Mouse (Mus musculus) midbrain, embryonic 13.5 days (tissue): ENCODE measurements around the gene Endod1. TPM values are rescaled to one million over a fixed set of nuclear protein-coding genes. Genes with fewer than 3 reads are reported as not detected.
A peak's percentile ranks its signal among the peaks of the same experiment; 100 is the strongest.

ENCODE experiments used
- ATAC-seq: fragments of 200-750 bp; cut with Nextera tagmentation; 2 replicates; pipeline ENCODE4 v1.8.0; 2017; ENCODE audit warnings: mild to moderate bottlenecking, moderate TSS enrichment, moderate library complexity
- H3K27ac ChIP-seq: fragments of 300-500 bp; sonication (generic); 2 replicates; pipeline ENCODE4 v1.5.1; 2015; ENCODE audit warnings: inconsistent platforms, mild to moderate bottlenecking, moderate library complexity
- H3K27me3 ChIP-seq: fragments of 300-500 bp; sonication (generic); 2 replicates; pipeline ENCODE4 v1.6.1; 2015; ENCODE audit warnings: mild to moderate bottlenecking, inconsistent platforms
- H3K36me3 ChIP-seq: fragments of 300-500 bp; sonication (generic); 2 replicates; pipeline ENCODE4 v1.6.1; 2015; ENCODE audit warnings: mild to moderate bottlenecking, inconsistent platforms
- H3K4me1 ChIP-seq: fragments of 300-500 bp; sonication (generic); replicated peaks from 2 replicates; pipeline ENCODE4 v1.6.1; 2015; ENCODE audit warnings: inconsistent platforms
- H3K4me2 ChIP-seq: fragments of 300-500 bp; sonication (generic); replicated peaks from 2 replicates; pipeline ENCODE4 v1.6.1; 2015; ENCODE audit warnings: moderate library complexity, mild to moderate bottlenecking, inconsistent platforms
- H3K4me3 ChIP-seq: fragments of 300-500 bp; sonication (generic); replicated peaks from 2 replicates; pipeline ENCODE4 v1.5.1; 2015; ENCODE audit warnings: mild to moderate bottlenecking, inconsistent platforms
- H3K9ac ChIP-seq: fragments of 300-500 bp; sonication (generic); replicated peaks from 2 replicates; pipeline ENCODE4 v1.6.1; 2015; ENCODE audit warnings: mild to moderate bottlenecking, inconsistent platforms
- H3K9me3 ChIP-seq: fragments of 300-500 bp; sonication (generic); 2 replicates; pipeline ENCODE4 v1.6.1; 2016; ENCODE audit warnings: mild to moderate bottlenecking, inconsistent platforms
- WGBS: fragments of 180-500 bp; shearing (Covaris S2); methylation state at CpG from one replicate; pipeline ENCODE4 v1.1.7; 2015; 5-methylcytosine and 5-hydroxymethylcytosine counted together
- polyA plus RNA-seq: library from polyadenylated mRNA; unstranded; fragments of >200 nt; fragmentation: Nextera tagmentation; extraction: Ambion mirVana; gene quantifications from 2 replicates; pipeline ENCODE4 v1.2.1, GENCODE M21; 2015

Gene Endod1
- polyA plus RNA-seq, 1 experiment from 2014 or later, result 9.0 TPM

DNA sequence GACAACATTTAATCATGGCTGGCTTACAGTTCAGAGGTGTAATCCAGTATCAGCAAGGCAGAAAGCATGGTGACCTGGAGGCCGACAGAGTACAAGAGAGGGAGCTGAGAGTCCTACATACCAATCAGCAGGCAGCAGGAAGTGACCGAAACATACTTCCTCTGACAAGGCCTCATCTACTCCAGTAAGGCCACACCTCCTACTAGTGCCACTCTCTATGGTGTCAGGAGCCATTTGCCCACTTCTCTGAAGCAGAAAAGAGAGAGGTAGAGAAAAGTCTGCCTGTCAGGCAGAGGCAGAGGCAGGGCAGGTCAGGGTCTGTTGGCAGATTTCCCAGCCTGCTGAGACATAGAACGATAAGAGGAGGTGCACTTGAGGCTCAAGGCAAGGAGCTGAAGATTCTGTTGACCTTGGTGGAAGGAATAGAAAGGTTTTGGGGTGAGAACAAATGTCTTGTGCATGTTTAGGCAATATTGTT, 10.6 kb upstream of the Endod1 start:
- H3K4me1 ChIP-seq, result no peaks in the 10 kb centered on the region
- H3K4me2 ChIP-seq, result no peak overlapping the region
- no peak overlapping the region for H3K9ac ChIP-seq
- H3K4me3 ChIP-seq, result no peak overlapping the region
- no peaks in the 10 kb centered on the region for H3K36me3 ChIP-seq
- H3K27me3 ChIP-seq, result no peaks in the 10 kb centered on the region
- 85% methylated on average over 3 of the region's 3 CpGs for WGBS
- no peaks in the 10 kb centered on the region for H3K9me3 ChIP-seq
- no peak for ATAC-seq
- no peak overlapping the region for H3K27ac ChIP-seq

DNA sequence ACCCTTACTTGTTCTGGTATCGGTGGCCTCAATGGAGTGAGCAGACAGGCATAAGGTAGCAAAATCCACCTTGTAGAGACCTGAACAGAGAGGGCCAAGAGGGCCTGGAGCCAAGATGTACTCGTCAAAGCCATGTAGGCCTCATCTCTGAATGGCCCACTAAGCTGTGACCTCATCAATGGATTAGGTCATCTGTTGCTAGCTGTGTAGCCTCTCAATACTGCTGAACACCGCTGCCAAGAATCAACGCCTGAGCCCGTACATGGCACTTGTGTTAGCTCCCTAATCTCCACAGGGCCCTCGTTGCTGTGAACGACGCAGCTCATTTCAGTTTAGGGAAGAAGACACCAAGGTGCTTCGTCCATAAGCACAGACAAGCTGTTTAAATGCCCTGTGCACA, 10.0 kb upstream of the Endod1 start:
- no peaks in the 10 kb centered on the region for H3K4me1 ChIP-seq
- no peak for ATAC-seq
- H3K36me3 ChIP-seq, result no peaks in the 10 kb centered on the region
- no peak overlapping the region for H3K4me2 ChIP-seq
- 85% methylated on average over 9 of the region's 9 CpGs for WGBS
- H3K4me3 ChIP-seq, result no peak overlapping the region
- no peaks in the 10 kb centered on the region for H3K27me3 ChIP-seq
- no peak overlapping the region for H3K9ac ChIP-seq
- H3K9me3 ChIP-seq, result no peaks in the 10 kb centered on the region
- no peak overlapping the region for H3K27ac ChIP-seq

DNA sequence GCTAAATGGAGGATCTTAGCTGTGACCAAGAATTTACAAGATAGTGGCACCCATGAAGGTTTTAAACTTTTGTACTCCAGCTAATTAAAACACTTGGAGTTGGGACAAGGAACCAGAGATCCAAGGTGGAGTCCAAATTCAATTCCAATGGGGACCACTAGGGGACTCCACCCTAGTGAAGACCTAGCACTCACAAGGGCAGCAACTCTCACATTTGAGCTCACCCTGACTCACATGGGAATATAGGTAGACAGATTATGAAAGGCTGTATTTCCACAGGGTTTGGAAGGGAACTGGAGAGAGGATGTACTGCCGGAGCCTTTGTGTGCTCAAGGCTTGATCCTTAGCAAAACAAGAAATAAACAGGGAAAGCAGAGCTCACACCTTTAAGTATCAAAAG, 9.0 kb upstream of the Endod1 start:
- no peak overlapping the region for H3K4me3 ChIP-seq

DNA sequence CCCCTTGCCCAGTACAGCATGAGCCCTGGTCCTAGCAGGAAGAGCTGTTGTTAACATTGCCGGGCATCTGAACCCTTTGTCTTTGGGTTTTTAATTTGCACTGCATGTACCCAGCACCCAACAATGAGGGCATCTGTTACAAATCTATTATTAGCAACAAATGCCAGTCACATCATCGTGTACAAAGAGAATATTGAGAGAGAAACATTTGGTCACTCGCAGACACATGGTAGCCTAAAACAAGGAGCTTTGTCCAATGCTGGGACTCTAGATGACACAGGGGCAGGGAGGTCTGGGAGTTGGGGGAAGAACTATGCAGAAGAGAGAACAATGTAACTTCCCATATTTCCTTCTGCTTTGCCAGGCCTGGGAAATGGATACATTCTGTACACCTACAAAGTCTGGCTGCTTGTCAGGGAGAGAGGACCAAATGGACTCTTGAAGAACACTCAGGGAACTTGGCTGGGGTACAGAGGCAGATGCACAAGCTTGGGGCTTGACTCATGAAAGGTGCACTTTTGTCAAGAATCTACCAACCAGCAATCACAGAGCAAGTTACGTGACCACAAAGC, 7.8 kb upstream of the Endod1 start:
- no peaks in the 10 kb centered on the region for H3K4me1 ChIP-seq
- H3K9ac ChIP-seq, result no peak overlapping the region
- H3K27me3 ChIP-seq, result no peaks in the 10 kb centered on the region
- no peak overlapping the region for H3K4me3 ChIP-seq
- H3K4me2 ChIP-seq, result no peak overlapping the region
- no peaks in the 10 kb centered on the region for H3K9me3 ChIP-seq
- WGBS, result 62% methylated on average over 4 of the region's 4 CpGs
- no peak overlapping the region for H3K27ac ChIP-seq
- H3K36me3 ChIP-seq, result no peaks in the 10 kb centered on the region
- no peak for ATAC-seq

More for the DNA sequence above, 9.0 kb upstream of the Endod1 start:
- ATAC-seq, result no peak
- Histone ChIP-seq H3K36me3 (no peaks in the 10 kb centered on the region), H3K9ac (no peak overlapping the region), H3K4me2 (no peak overlapping the region), H3K4me1 (no peaks in the 10 kb centered on the region), H3K27ac (no peak overlapping the region), H3K9me3 (no peaks in the 10 kb centered on the region), H3K27me3 (no peaks in the 10 kb centered on the region)
- WGBS, result 94% methylated on average over 1 of the region's 1 CpGs

DNA sequence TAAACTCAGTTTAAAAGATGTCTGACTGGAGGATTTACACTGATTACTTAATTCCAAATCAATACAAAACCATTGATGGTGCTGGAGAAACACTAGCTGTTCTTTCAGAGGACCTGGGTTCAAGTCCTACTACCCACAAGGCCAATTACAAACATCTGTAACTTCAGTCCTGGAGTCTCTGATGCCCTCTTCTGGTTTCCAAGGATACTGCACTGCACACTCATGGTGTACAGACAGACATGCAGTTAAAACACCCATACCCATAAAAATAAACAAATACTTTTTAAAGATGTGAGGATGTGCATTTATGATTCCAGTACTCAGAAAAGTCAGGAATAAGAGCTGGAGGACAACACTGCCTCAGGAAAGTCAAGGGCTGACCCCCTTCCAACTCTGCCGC, 6.7 kb upstream of the Endod1 start:
- Histone ChIP-seq H3K9me3 (no peaks in the 10 kb centered on the region), H3K27me3 (no peaks in the 10 kb centered on the region), H3K4me2 (no peak overlapping the region), H3K4me3 (no peak overlapping the region), H3K36me3 (no peaks in the 10 kb centered on the region), H3K27ac (no peak overlapping the region), H3K4me1 (no peaks in the 10 kb centered on the region), H3K9ac (no peak overlapping the region)
- 96% methylated on average over 1 of the region's 1 CpGs for whole genome bisulfite sequencing
- ATAC-seq, result no peak

DNA sequence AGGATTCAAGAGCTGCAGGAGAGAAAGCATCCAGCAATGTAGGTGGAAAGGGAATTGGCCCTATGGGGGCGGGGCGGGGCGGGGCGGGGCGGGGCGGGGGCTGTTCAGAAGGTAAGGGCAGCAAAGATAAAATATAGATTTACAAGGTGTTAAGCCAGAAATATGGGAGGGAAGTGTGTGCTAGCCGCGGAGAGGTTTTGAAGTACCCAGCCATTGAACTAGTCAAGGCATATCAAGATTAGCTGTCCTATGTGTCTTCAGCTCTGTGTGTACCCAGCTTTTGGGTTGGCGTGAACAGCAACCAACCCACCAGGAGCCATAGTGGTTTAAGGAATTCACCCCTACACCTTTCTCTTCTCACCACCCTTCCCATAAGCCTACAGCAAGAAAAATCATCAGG, 5.5 kb upstream of the Endod1 start:
- 75% methylated on average over 9 of the region's 9 CpGs for WGBS
- H3K9ac ChIP-seq, result no peak overlapping the region
- H3K4me3 ChIP-seq, result no peak overlapping the region

DNA sequence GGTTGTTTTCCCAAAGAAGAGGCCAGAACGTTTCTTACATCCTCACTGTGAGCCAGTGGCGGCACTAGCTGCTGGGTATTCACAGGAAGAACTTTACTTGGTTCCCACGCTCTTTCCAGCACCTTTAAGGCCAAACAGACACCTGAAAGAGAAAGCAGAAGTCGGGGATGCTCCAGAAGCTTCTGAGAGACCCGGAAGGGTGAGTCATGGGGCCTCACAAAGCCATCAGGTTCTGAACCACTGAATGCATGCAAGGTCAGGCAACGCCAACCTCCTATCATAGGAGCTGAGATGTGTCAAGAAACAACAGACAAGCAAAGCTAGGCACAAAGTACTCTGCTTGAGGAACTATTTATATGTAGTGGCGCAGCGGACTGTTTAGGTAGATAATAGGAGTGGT, 4.4 kb upstream of the Endod1 start:
- 85% methylated on average over 8 of the region's 8 CpGs for WGBS
- no peak overlapping the region for H3K27ac ChIP-seq
- H3K9ac ChIP-seq, result no peak overlapping the region
- no peaks in the 10 kb centered on the region for H3K9me3 ChIP-seq
- no peak overlapping the region for H3K4me2 ChIP-seq
- no peak overlapping the region for H3K4me3 ChIP-seq
- no peak for ATAC-seq
- no peaks in the 10 kb centered on the region for H3K36me3 ChIP-seq
- H3K4me1 ChIP-seq, result peaks cover 6% of the 10 kb centered on the region
- no peaks in the 10 kb centered on the region for H3K27me3 ChIP-seq

More for the DNA sequence above, 5.5 kb upstream of the Endod1 start:
- no peak overlapping the region for H3K4me2 ChIP-seq
- no peak overlapping the region for H3K27ac ChIP-seq
- H3K4me1 ChIP-seq, result peaks cover under 1% of the 10 kb centered on the region; the same call in 1 of the 2 replicates
- no peak for ATAC-seq
- H3K36me3 ChIP-seq, result no peaks in the 10 kb centered on the region
- no peaks in the 10 kb centered on the region for H3K27me3 ChIP-seq
- H3K9me3 ChIP-seq, result no peaks in the 10 kb centered on the region

DNA sequence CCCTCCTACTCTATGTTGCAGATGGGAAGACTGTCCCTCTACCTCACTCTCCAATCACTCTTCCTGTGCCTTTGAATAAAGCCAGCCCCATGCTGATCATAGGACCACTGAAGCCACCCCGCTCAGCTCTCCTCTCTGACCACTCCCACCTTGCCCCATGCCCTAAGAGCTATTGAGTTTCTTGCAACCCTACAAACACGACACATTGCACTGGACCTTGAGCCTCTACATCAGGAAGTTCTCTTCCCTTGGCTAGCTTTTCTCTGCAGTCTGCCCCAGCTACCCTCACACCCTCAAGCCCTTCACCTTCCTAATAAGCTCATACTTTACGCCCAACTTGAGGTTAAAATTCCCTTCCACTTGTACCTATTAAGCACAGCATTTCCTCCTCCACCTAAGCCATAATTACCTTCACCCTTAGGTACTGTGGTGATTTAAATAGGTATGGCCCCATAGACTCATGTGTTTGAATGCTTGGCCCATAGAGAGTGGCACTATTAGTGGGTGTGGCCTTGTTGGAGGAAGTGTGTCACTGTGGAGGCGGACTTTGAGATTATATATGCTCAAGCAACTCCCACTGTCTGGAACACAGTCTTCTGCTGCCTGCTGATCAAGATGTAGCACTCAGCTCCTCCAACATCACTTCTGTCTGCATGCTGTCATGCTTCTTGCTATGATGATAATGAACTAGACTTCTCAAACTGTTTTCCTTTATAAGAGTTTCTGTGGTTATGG, 2.0 kb upstream of the Endod1 start:
- 81% methylated on average over 4 of the region's 4 CpGs for WGBS
- no peaks in the 10 kb centered on the region for H3K9me3 ChIP-seq
- no peak for ATAC-seq

DNA sequence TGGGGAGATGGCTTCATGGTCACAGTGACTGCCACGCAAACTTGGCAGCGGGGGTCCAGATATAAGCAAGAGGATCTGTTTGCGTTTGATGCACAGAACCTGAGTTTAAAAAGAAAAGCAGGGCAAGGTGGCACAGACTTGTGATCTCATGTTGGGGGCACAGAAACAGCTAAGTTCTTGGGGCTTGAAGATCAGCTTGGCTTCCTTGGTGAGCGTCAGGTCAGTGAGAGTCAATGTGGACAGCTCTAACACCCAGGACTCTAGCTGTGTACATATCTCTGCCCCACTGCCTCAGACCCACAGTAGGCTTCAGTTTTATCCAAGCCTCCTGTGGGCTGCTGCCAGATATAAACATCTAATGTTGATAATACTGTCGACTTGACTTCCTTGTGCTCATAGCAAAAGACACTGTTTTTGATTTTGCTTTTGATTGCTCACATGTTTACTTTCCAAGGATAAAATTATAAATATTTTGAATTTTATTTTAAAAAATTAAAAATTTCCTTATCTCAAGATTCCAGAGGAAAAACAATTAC, 1.0 kb upstream of the Endod1 start:
- Histone ChIP-seq H3K9me3 (no peaks in the 10 kb centered on the region), H3K9ac (no peak overlapping the region), H3K4me1 (peaks cover 17% of the 10 kb centered on the region), H3K27ac (no peak overlapping the region), H3K27me3 (peaks cover 11% of the 10 kb centered on the region; the same call in 1 of the 2 replicates), H3K4me3 (no peak overlapping the region), H3K36me3 (no peaks in the 10 kb centered on the region), H3K4me2 (peak overlapping the region; percentile 89; the same call in 1 of the 2 replicates)
- no peak for ATAC-seq
- 74% methylated on average over 5 of the region's 5 CpGs for WGBS

More for the DNA sequence above, 2.0 kb upstream of the Endod1 start:
- H3K27me3 ChIP-seq, result peaks cover 11% of the 10 kb centered on the region; the same call in 1 of the 2 replicates
- H3K27ac ChIP-seq, result no peak overlapping the region
- no peak overlapping the region for H3K4me2 ChIP-seq
- H3K9ac ChIP-seq, result no peak overlapping the region
- H3K4me3 ChIP-seq, result no peak overlapping the region
- no peaks in the 10 kb centered on the region for H3K36me3 ChIP-seq
- H3K4me1 ChIP-seq, result peaks cover 17% of the 10 kb centered on the region

DNA sequence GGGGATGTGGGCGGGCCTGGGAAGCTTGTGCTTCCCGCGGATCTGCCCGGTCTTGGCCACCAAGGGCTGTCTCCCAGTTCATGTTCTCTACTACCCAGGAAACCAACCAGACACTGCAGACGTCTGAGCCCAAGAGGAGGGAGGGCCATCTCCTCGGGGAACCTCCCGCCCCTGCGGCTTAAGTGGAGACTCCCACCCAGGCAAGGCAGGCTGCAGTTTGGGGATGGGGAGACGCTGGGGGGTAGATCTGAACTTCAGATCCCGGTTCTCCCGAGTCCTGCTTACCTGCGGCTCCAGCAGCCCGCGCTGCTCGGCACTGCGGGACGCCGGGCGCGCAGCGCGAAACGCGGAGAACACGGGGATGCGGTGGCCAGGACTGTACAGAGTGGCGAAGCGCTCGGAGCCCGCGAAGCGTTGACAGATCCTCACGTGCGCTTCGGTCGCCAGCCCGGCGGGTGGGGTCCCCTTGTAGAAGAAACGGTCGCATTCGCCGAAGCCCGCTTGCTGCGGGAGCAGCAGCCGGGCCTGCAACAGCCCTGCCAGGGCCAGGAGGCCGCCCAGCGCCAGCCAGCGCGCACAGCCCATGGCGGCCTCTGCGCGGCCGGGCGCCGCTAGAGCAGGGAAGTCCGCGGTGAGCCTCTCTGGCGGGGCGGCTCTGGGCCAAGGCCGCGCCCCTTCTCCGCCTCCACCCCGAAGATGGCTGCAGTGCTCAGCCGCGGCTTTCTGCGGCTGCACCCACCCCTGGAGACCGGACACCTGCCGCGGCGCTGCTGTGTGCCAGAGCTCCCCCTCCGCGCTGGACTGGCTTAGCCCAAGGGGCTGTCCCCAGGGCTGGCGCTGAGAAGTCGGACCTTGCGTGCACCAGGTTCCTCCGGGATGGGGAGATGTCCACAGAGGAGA, 671 bp downstream of the Endod1 start:
- no peaks in the 10 kb centered on the region for H3K9me3 ChIP-seq
- peak; percentile 95 for ATAC-seq

DNA sequence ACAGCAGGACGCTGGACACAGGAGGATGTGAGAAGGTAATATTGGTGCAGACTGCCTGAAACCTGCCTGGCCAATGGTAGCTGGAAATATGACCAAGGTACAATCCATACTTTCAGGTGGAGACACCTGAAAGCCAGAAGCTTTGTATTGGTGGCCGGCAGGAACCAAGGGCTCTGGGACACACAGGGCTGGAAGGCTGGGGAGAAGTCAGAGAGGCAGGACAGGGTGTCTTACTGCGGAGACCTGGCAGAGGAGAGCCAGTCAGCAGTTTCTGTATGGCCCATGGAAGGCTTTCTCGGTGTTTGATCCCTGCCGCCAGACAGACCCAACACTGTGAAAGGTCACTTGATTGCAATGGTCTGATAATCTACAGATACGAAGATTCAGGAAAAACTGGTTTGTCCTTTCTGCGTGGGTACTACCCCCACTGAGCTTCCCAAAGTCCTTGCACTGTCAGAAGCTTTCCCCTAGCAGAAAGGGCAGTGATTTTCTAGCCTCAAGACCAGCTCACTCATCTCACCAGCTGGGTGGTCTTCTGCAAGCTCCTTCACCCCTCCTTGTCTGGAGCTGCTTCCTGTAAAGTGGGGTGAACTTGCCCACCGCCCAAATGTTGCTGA, 1.4 kb downstream of the Endod1 start:
- peak overlapping the region; percentile 82; the same call in 1 of the 2 replicates for H3K27ac ChIP-seq

More for the DNA sequence above, 671 bp downstream of the Endod1 start:
- peak overlapping the region; percentile 65 for H3K4me3 ChIP-seq
- H3K36me3 ChIP-seq, result no peaks in the 10 kb centered on the region
- under 1% methylated on average over 74 of the region's 76 CpGs for WGBS
- H3K9ac ChIP-seq, result peak overlapping the region; percentile 84
- H3K27ac ChIP-seq, result peak overlapping the region; percentile 82
- peak overlapping the region; percentile 89 for H3K4me2 ChIP-seq
- peaks cover 11% of the 10 kb centered on the region; the same call in 1 of the 2 replicates for H3K27me3 ChIP-seq
- H3K4me1 ChIP-seq, result peaks cover 17% of the 10 kb centered on the region

More for the DNA sequence above, 1.4 kb downstream of the Endod1 start:
- no peaks in the 10 kb centered on the region for H3K9me3 ChIP-seq
- H3K27me3 ChIP-seq, result peaks cover 11% of the 10 kb centered on the region; the same call in 1 of the 2 replicates
- peak overlapping the region; percentile 65 for H3K4me3 ChIP-seq
- no peak; the same call in 1 of the 2 replicates for ATAC-seq
- H3K9ac ChIP-seq, result peak overlapping the region; percentile 84
- peak overlapping the region; percentile 89 for H3K4me2 ChIP-seq
- no peaks in the 10 kb centered on the region for H3K36me3 ChIP-seq
- H3K4me1 ChIP-seq, result peaks cover 17% of the 10 kb centered on the region
- WGBS, result 21% methylated on average over 8 of the region's 8 CpGs
